Mouse (Mus musculus): ENCODE results near the gene Olfr311.
"Not testable (repeated sequence)": the region's sequence is repeated elsewhere in the genome, so short reads cannot be mapped to it uniquely, and the experiment has no call there.

The Olfr311 gene

GRCm38 (mm10) chr11:58838951-58839350 is at the start of gene Olfr311:
Gene Olfr311, plus strand, starts transcription at chr11:58839251.
- not testable (repeated sequence) for DNase-seq

- DNase-seq: no peak
These were observed 49.5 kb upstream of the Olfr311 start for GRCm38 (mm10) chr11:58789532-58789931.

- no peak for DNase-seq
These were observed 49.0 kb upstream of the Olfr311 start for GRCm38 (mm10) chr11:58790053-58790452.

GRCm38 (mm10) chr11:58790646-58791045 is 48.4 kb upstream of the Olfr311 start:
- no peak for DNase-seq

- no peak for DNase-seq
These were observed 43.2 kb upstream of the Olfr311 start for GRCm38 (mm10) chr11:58795856-58796255.

- no peak for DNase-seq
These were observed 42.2 kb upstream of the Olfr311 start for GRCm38 (mm10) chr11:58796850-58797249.

GRCm38 (mm10) chr11:58799747-58800146 is 39.3 kb upstream of the Olfr311 start:
- DNase-seq: no peak

GRCm38 (mm10) chr11:58801558-58802228 is 37.4 kb upstream of the Olfr311 start, which contains the start of gene Fam183b:
Gene Fam183b, minus strand, starts transcription at chr11:58801960.
- DNase-seq: peak; percentile 10

- no peak for DNase-seq
These were observed 35.2 kb upstream of the Olfr311 start for GRCm38 (mm10) chr11:58803871-58804270.

- no peak for DNase-seq
These were observed 34.7 kb upstream of the Olfr311 start for GRCm38 (mm10) chr11:58804393-58804792.

- DNase-seq: no peak
These were observed 27.1 kb upstream of the Olfr311 start for GRCm38 (mm10) chr11:58812001-58812400.

- not testable (repeated sequence) for DNase-seq
These were observed 24.4 kb upstream of the Olfr311 start, which contains the start of gene Olfr313 for GRCm38 (mm10) chr11:58814700-58815099. Gene Olfr313, plus strand, starts transcription at chr11:58815000.

GRCm38 (mm10) chr11:58815676-58816075 is 23.4 kb upstream of the Olfr311 start:
- DNase-seq: no peak

- DNase-seq: not testable (repeated sequence)
These were observed 10.1 kb upstream of the Olfr311 start, which contains the start of gene Olfr312 for GRCm38 (mm10) chr11:58828937-58829336. Gene Olfr312, plus strand, starts transcription at chr11:58829237.

- DNase-seq: no peak
These were observed 9.3 kb upstream of the Olfr311 start for GRCm38 (mm10) chr11:58829764-58830163.

GRCm38 (mm10) chr11:58832541-58832940 is 6.5 kb upstream of the Olfr311 start:
- not testable (repeated sequence) for DNase-seq

- peak; percentile 90 for DNase-seq
These were observed 7.9 kb downstream of the Olfr311 start, which contains the start of gene Gm12258 for GRCm38 (mm10) chr11:58846919-58847461. Gene Gm12258, plus strand, starts transcription at chr11:58847158.

- no peak for DNase-seq
These were observed 8.6 kb downstream of the Olfr311 start for GRCm38 (mm10) chr11:58847636-58848035.

- no peak for DNase-seq
These were observed 10.7 kb downstream of the Olfr311 start for GRCm38 (mm10) chr11:58849731-58850130.

- DNase-seq: no peak
These were observed 21.7 kb downstream of the Olfr311 start for GRCm38 (mm10) chr11:58860744-58861143.

GRCm38 (mm10) chr11:58867039-58867953 is 28.2 kb downstream of the Olfr311 start, which contains the start of gene 2810021J22Rik:
Gene 2810021J22Rik, plus strand, starts transcription at chr11:58867216.
- DNase-seq: peak; percentile 78

- DNase-seq: no peak
These were observed 28.9 kb downstream of the Olfr311 start for GRCm38 (mm10) chr11:58867954-58868330.

GRCm38 (mm10) chr11:58870961-58871360 is 31.9 kb downstream of the Olfr311 start:
- DNase-seq: no peak
